16 mouse cellular contexts compared by ENCODE assay signal in genomic region chr3:146875929-146876328, GRCm38 (mm10). TPM values are rescaled to one million over a fixed set of nuclear protein-coding genes. Genes with fewer than 3 reads are reported as not detected.
A peak's percentile ranks its signal among the peaks of the same experiment; 100 is the strongest.
DNase-seq lines count a peak whose midpoint lies in the region; ATAC-seq and TF ChIP-seq lines count a peak whose summit lies in the region.
"Had no signal": no experiment of that assay in that cellular context is flagged by ENCODE, and none has a peak within 500 bp of the region (broad histone marks: within the 10 kb centered on the region; RNA-seq: fewer than 3 reads in every experiment).

No protein-coding gene starts in this region.

- H3K4me2 ChIP-seq in embryonic facial prominence, embryonic 14.5 days (ENCODE audit: low read depth, low read length), result no peak overlapping the region
- H3K4me2 ChIP-seq in heart, embryonic 15.5 days, result no peak overlapping the region

- in situ Hi-C loops in Patski (cut with MboI; ENCODE audit: low pct_unique_long_range_greater_than_20kb), result no loop called here

- no peaks in the 10 kb centered on the region for H3K27me3 ChIP-seq in embryonic facial prominence, embryonic 14.5 days (replicated peaks; ENCODE audit: control insufficient read depth, insufficient read depth, low read length)
- no peaks in the 10 kb centered on the region for H3K27me3 ChIP-seq in embryonic facial prominence, embryonic 10.5 days (replicated peaks; ENCODE audit: low read depth, poor library complexity, severe bottlenecking)
- H3K27me3 ChIP-seq in Patski, result no peaks in the 10 kb centered on the region
- H3K27me3 ChIP-seq in heart, embryonic 15.5 days, result no peaks in the 10 kb centered on the region

- intact Hi-C loops in gastrocnemius, postnatal 14 days (cut with DNase I; ENCODE audit: low total_unique reads), result no loop called here

- whole genome bisulfite sequencing in embryonic facial prominence, embryonic 14.5 days, result 49% methylated on average over 2 of the region's 2 CpGs
- WGBS in embryonic facial prominence, embryonic 10.5 days, result 64% methylated on average over 2 of the region's 2 CpGs
- WGBS in heart, embryonic 15.5 days, result 24% methylated on average over 2 of the region's 2 CpGs

- H3K4me1 ChIP-seq in embryonic facial prominence, embryonic 14.5 days (ENCODE audit: control insufficient read depth, insufficient read depth, low read length), result no peaks in the 10 kb centered on the region
- no peaks in the 10 kb centered on the region for H3K4me1 ChIP-seq in embryonic facial prominence, embryonic 10.5 days
- H3K4me1 ChIP-seq in heart, embryonic 15.5 days (replicated peaks), result no peaks in the 10 kb centered on the region

- peak; percentile 41 for DNase-seq in embryonic facial prominence, embryonic 14.5 days (ENCODE audit: low spot score)
- DNase-seq in embryonic facial prominence, embryonic 10.5 days (ENCODE audit: low spot score), result no peak
- DNase-seq in Patski (ENCODE audit: low read depth, low spot score), result peak; percentile 41
- peak; percentile 42 for DNase-seq in lung, postnatal 14 days
- no peak for DNase-seq in spleen, postnatal 14 days (ENCODE audit: low spot score in 2 of 2)
- DNase-seq in gastrocnemius, postnatal 14 days, result no peak
- no peak for DNase-seq in thymus, postnatal 25 days
- DNase-seq: adrenal gland, postnatal 10 days; cerebellum, adult 11-12 months; kidney, adult 2 months; layer of hippocampus, postnatal 36 days; right cerebral cortex, adult 18-20 months had no signal

- H3K9ac ChIP-seq in embryonic facial prominence, embryonic 14.5 days (ENCODE audit: low read depth, low read length), result no peak overlapping the region
- H3K9ac ChIP-seq in heart, embryonic 15.5 days, result no peak overlapping the region

- CTCF ChIA-PET in Patski (lab: Charles Lee), result interaction anchor here (1.4 kb wide), 1 partner anchor 10 kb away, joined by 3 read pairs; no protein-coding TSS in a partner anchor

- H3K4me3 ChIP-seq in embryonic facial prominence, embryonic 14.5 days (ENCODE audit: low read depth, low read length), result no peak overlapping the region
- H3K4me3 ChIP-seq in embryonic facial prominence, embryonic 10.5 days, result no peak overlapping the region
- H3K4me3 ChIP-seq in heart, embryonic 15.5 days, result no peak overlapping the region

- no peaks in the 10 kb centered on the region for H3K36me3 ChIP-seq in embryonic facial prominence, embryonic 14.5 days (ENCODE audit: control insufficient read depth, insufficient read depth, low read length)
- H3K36me3 ChIP-seq in embryonic facial prominence, embryonic 10.5 days (replicated peaks), result no peaks in the 10 kb centered on the region
- no peaks in the 10 kb centered on the region for H3K36me3 ChIP-seq in heart, embryonic 15.5 days

- TF ChIP-seq CTCF in Patski (IDR thresholded peaks at IDR 0.05), result no peak

- POLR2A ChIA-PET in Patski (lab: Charles Lee), result interaction anchor here (0.9 kb wide), 1 partner anchor 63 kb away, joined by 5 read pairs; no protein-coding TSS in a partner anchor

- ATAC-seq in embryonic facial prominence, embryonic 14.5 days (ENCODE audit: low read depth), result no peak
- peak; percentile 73 for ATAC-seq in Patski
- peak; percentile 83 for ATAC-seq in heart, embryonic 15.5 days (replicated peaks; ENCODE audit: insufficient number of reproducible peaks, insufficient read depth, low FRiP score, low read depth)
- ATAC-seq: forebrain, embryonic 16.5 days had no signal

- H3K9me3 ChIP-seq in embryonic facial prominence, embryonic 14.5 days (ENCODE audit: control insufficient read depth, low read length), result 0 out of 2 replicates have a peak, but pooled peaks cover 3% of the 10 kb centered on the region
- 0 out of 2 replicates have a peak, but pooled peaks cover 5% of the 10 kb centered on the region for H3K9me3 ChIP-seq in embryonic facial prominence, embryonic 10.5 days
- H3K9me3 ChIP-seq in heart, embryonic 15.5 days (replicated peaks), result 0 out of 2 replicates have a peak, but pooled peaks cover 4% of the 10 kb centered on the region

- H3K27ac ChIP-seq in embryonic facial prominence, embryonic 14.5 days (replicated peaks; ENCODE audit: low read depth, low read length), result no peak overlapping the region
- no peak overlapping the region for H3K27ac ChIP-seq in embryonic facial prominence, embryonic 10.5 days (replicated peaks)
- H3K27ac ChIP-seq in heart, embryonic 15.5 days, result no peak overlapping the region

RNA-seq across cellular contexts. Expression of gene Ttll7, which starts 23.8 kb away (rescaled TPM):
- 5.7 and 5.8 TPM in 2 replicates for polyA plus RNA-seq in embryonic facial prominence, embryonic 14.5 days (2014; fragmentation: Nextera tagmentation; extraction: Ambion mirVana)
- polyA plus RNA-seq in embryonic facial prominence, embryonic 10.5 days (2016; fragmentation: Nextera tagmentation; extraction: Ambion mirVana), result 4.8 and 6.3 TPM in 2 replicates
- polyA plus RNA-seq in Patski (2021), result 16.6 TPM
- 1.8 and 1.9 TPM in 2 replicates for polyA plus RNA-seq in heart, embryonic 15.5 days (2015; fragmentation: Nextera tagmentation; extraction: Ambion mirVana)
- total RNA-seq in gastrocnemius, postnatal 14 days (2021), result 10 to 100 TPM; 21.2 to 24.9 TPM
- total RNA-seq: megakaryocyte-erythroid progenitor cell, adult 5-6 weeks; MEL had no signal

Comparison
In these comparisons a context has a peak if more than half of its experiments do, and no peak if none do; other contexts are left out.
1. DNase-seq: peak in embryonic facial prominence, embryonic 14.5 days (single experiment), Patski (single experiment) and lung, postnatal 14 days (single experiment); none in embryonic facial prominence, embryonic 10.5 days (single experiment), spleen, postnatal 14 days (0 of 2), gastrocnemius, postnatal 14 days (single experiment) and thymus, postnatal 25 days (single experiment).